Mouse (Mus musculus) myocyte (in vitro differentiated cells): Measurements from ENCODE around the gene 1700008O03Rik.

Experiments used
- CEBPB ChIP-seq: IDR thresholded peaks from 2 replicates; pipeline ENCODE4 v1.6.1; 2011; ENCODE audit warnings: mild to moderate bottlenecking, moderate library complexity; ENCODE audit not compliant: poor library complexity, insufficient read depth, severe bottlenecking
- E2F4 ChIP-seq: IDR thresholded peaks from one replicate; pipeline ENCODE4 v1.6.1; 2011; ENCODE audit warnings: mild to moderate bottlenecking, control low read depth, moderate library complexity; ENCODE audit not compliant: insufficient read depth
- MAX ChIP-seq: IDR thresholded peaks from one replicate; pipeline ENCODE4 v1.6.1; 2011; ENCODE audit warnings: low read depth, mild to moderate bottlenecking, control low read depth
- MYOD1 ChIP-seq, 3 experiments: IDR thresholded peaks; one replicate each; pipeline ENCODE4 v1.6.1; 2011; ENCODE audit warnings: control low read depth in 2 of 3, low read depth in 2 of 3, mild to moderate bottlenecking in 2 of 3, moderate library complexity in 1 of 3; ENCODE audit not compliant: insufficient read length in 2 of 3, control insufficient read depth in 1 of 3
- MYOG ChIP-seq, 3 experiments: IDR thresholded peaks; one replicate each; pipeline ENCODE4 v1.6.1; 2011; ENCODE audit warnings: control low read depth in 2 of 3, low read depth in 2 of 3, mild to moderate bottlenecking in 2 of 3; ENCODE audit not compliant: insufficient read length in 2 of 3, control insufficient read depth in 1 of 3, insufficient read depth in 1 of 3
- POLR2A ChIP-seq: IDR thresholded peaks from one replicate; pipeline ENCODE4 v1.6.1; 2011; ENCODE audit warnings: low read depth, mild to moderate bottlenecking, control low read depth, moderate library complexity; ENCODE audit not compliant: insufficient read length
- POLR2AphosphoS2 ChIP-seq: IDR thresholded peaks from one replicate; pipeline ENCODE4 v1.6.1; 2011; ENCODE audit warnings: low read depth, control low read depth; ENCODE audit not compliant: insufficient read length
- REST ChIP-seq: IDR thresholded peaks from one replicate; pipeline ENCODE4 v1.6.1; 2011; ENCODE audit warnings: mild to moderate bottlenecking, control low read depth, moderate library complexity; ENCODE audit not compliant: insufficient read depth, insufficient read length
- SRF ChIP-seq: IDR thresholded peaks from one replicate; pipeline ENCODE4 v1.6.1; 2011; ENCODE audit warnings: low read depth; ENCODE audit not compliant: control insufficient read depth, insufficient read length
- TCF12 ChIP-seq: IDR thresholded peaks from one replicate; pipeline ENCODE4 v1.6.1; 2011; ENCODE audit warnings: mild to moderate bottlenecking, control low read depth; ENCODE audit not compliant: poor library complexity, insufficient read depth, severe bottlenecking
- TCF3 ChIP-seq: IDR thresholded peaks from one replicate; pipeline ENCODE4 v1.6.1; 2011; ENCODE audit warnings: low read depth, control low read depth; ENCODE audit not compliant: insufficient read length
- USF1 ChIP-seq: IDR thresholded peaks from one replicate; pipeline ENCODE4 v1.6.1; 2011; ENCODE audit warnings: low read depth, mild to moderate bottlenecking, control low read depth, moderate library complexity

GRCm38 (mm10) chr7:44413307-44413706 lies 27.7 kb upstream of the 1700008O03Rik start:
- TF ChIP-seq USF1: no peak
- no peak for TF ChIP-seq CEBPB
- TF ChIP-seq POLR2A: no peak
- TF ChIP-seq MYOD1 (IDR thresholded peaks at IDR 0.05; ENCODE audit: control insufficient read depth in 1 of 3, insufficient read length in 2 of 3, low read depth in 2 of 3): no peak
- no peak for TF ChIP-seq REST
- TF ChIP-seq E2F4: no peak
- no peak for TF ChIP-seq MYOG (IDR thresholded peaks at IDR 0.05; ENCODE audit: control insufficient read depth in 1 of 3, insufficient read depth in 1 of 3, insufficient read length in 2 of 3, low read depth in 2 of 3)
- no peak for TF ChIP-seq TCF12
- TF ChIP-seq MAX: no peak
- TF ChIP-seq POLR2AphosphoS2: no peak
- no peak for TF ChIP-seq SRF
- TF ChIP-seq TCF3: no peak
